In genomic region chr6:87913661-87914325, GRCm38 (mm10) we compare ENCODE assay signal across 8 mouse cellular contexts. TPM values are rescaled to one million over a fixed set of nuclear protein-coding genes. Genes with fewer than 3 reads are reported as not detected.
DNase-seq lines count a peak whose midpoint lies in the region; ATAC-seq and TF ChIP-seq lines count a peak whose summit lies in the region.

Gene Hmces (plus strand): TSS chr6:87913935.

- peak; percentile 83 for DNase-seq in G1E (ENCODE audit: low spot score)
- peak; percentile 74 for DNase-seq in forebrain, embryonic 14.5 days (ENCODE audit: low spot score)
- DNase-seq in heart, postnatal 25 days (ENCODE audit: low spot score), result peak; percentile 47
- DNase-seq in layer of hippocampus, adult 18-20 months (ENCODE audit: low spot score in 2 of 2), result peak; percentile 59
- DNase-seq in testis, postnatal 14 days (ENCODE audit: low spot score), result peak; percentile 83

- peak within 1 kb of the TSS; percentile 81 for H3K4me3 ChIP-seq in G1E (ENCODE audit: low read depth, low read length)
- peak within 1 kb of the TSS; percentile 79 for H3K4me3 ChIP-seq in forebrain, embryonic 14.5 days (ENCODE audit: low read depth, low read length)
- peak within 1 kb of the TSS; percentile 89 for H3K4me3 ChIP-seq in lung, embryonic 15.5 days
- peak within 1 kb of the TSS; percentile 68 for H3K4me3 ChIP-seq in olfactory bulb, adult 2 months (ENCODE audit: insufficient read depth, low read depth, low read length)

- intact Hi-C loops in heart, postnatal 25 days (cut with DNase I), result loop anchor here (5.0 to 10.0 kb wide), 6 partner anchors 69 to 601 kb away; partner anchors contain the start of genes H1fx and Sec61a1

- H3K9ac ChIP-seq in forebrain, embryonic 14.5 days (ENCODE audit: low read length), result peak within 1 kb of the TSS; percentile 92
- H3K9ac ChIP-seq in lung, embryonic 15.5 days, result peak within 1 kb of the TSS; percentile 91

- peak; percentile 52 for TF ChIP-seq POLR2A in olfactory bulb, adult 2 months (IDR thresholded peaks at IDR 0.05; ENCODE audit: insufficient read depth, low read depth, low read length)

- H3K27me3 ChIP-seq in G1E (ENCODE audit: insufficient read depth, low read length), result no peaks in the 10 kb centered on the region
- no peaks in the 10 kb centered on the region for H3K27me3 ChIP-seq in forebrain, embryonic 14.5 days (replicated peaks; ENCODE audit: control insufficient read depth, insufficient read depth, low read length)
- H3K27me3 ChIP-seq in lung, embryonic 15.5 days, result no peaks in the 10 kb centered on the region

- no peak for TF ChIP-seq CTCF in G1E (IDR thresholded peaks at IDR 0.05; ENCODE audit: low read depth, low read length)
- no peak for TF ChIP-seq CTCF in olfactory bulb, adult 2 months (IDR thresholded peaks at IDR 0.05; ENCODE audit: insufficient read depth, low read depth, low read length)

- peak; percentile 41 for ATAC-seq in G1E (ENCODE audit: extremely low read depth, insufficient number of reproducible peaks, low FRiP score, poor library complexity, severe bottlenecking)
- ATAC-seq in cerebellum, adult (ENCODE audit: insufficient number of reproducible peaks, low FRiP score, low TSS enrichment), result peak; percentile 85
- ATAC-seq in forebrain, embryonic 14.5 days, result peak; percentile 94
- ATAC-seq in lung, embryonic 15.5 days (ENCODE audit: borderline replicate concordance, extremely low read depth, low FRiP score, low TSS enrichment), result peak; percentile 90

- WGBS in forebrain, embryonic 14.5 days, result under 1% methylated on average over 62 of the region's 62 CpGs
- WGBS in lung, embryonic 15.5 days, result under 1% methylated on average over 61 of the region's 62 CpGs
- WGBS in olfactory bulb, adult 2 months, result under 1% methylated on average over 62 of the region's 62 CpGs

- peaks cover 41% of the 10 kb centered on the region for H3K4me1 ChIP-seq in G1E (ENCODE audit: insufficient read depth, low read depth, low read length)
- peaks cover 7% of the 10 kb centered on the region; the same call in 1 of the 2 replicates for H3K4me1 ChIP-seq in forebrain, embryonic 14.5 days (ENCODE audit: control insufficient read depth, insufficient read depth, low read length)
- H3K4me1 ChIP-seq in lung, embryonic 15.5 days, result peaks cover 12% of the 10 kb centered on the region
- peaks cover 14% of the 10 kb centered on the region for H3K4me1 ChIP-seq in olfactory bulb, adult 2 months (ENCODE audit: control insufficient read depth, insufficient read depth, low read length)

- peaks cover 80% of the 10 kb centered on the region for H3K36me3 ChIP-seq in G1E (replicated peaks)
- H3K36me3 ChIP-seq in forebrain, embryonic 14.5 days (ENCODE audit: control insufficient read depth, insufficient read depth, low read length), result peaks cover 70% of the 10 kb centered on the region
- H3K36me3 ChIP-seq in lung, embryonic 15.5 days, result peaks cover 70% of the 10 kb centered on the region

- H3K27ac ChIP-seq in forebrain, embryonic 14.5 days (ENCODE audit: low read depth, low read length), result peak within 1 kb of the TSS; percentile 78
- H3K27ac ChIP-seq in lung, embryonic 15.5 days, result peak within 1 kb of the TSS; percentile 92
- H3K27ac ChIP-seq in olfactory bulb, adult 2 months (ENCODE audit: insufficient read depth, low read depth, low read length), result peak within 1 kb of the TSS; percentile 34

- no peaks in the 10 kb centered on the region for H3K9me3 ChIP-seq in G1E (replicated peaks)
- no peaks in the 10 kb centered on the region for H3K9me3 ChIP-seq in forebrain, embryonic 14.5 days (replicated peaks; ENCODE audit: control insufficient read depth, low read length)
- no peaks in the 10 kb centered on the region for H3K9me3 ChIP-seq in lung, embryonic 15.5 days

- H3K4me2 ChIP-seq in forebrain, embryonic 14.5 days (ENCODE audit: low read length), result peak within 1 kb of the TSS; percentile 88
- H3K4me2 ChIP-seq in lung, embryonic 15.5 days, result peak within 1 kb of the TSS; percentile 85

RNA-seq across cellular contexts. Expression of gene Hmces, which starts in this region (rescaled TPM):
- total RNA-seq in G1E (2014; fragmentation: Nextera tagmentation) (19.8 and 32.3 TPM in 2 replicates), G1E (2017) (31.3 and 31.4 TPM in 2 replicates)
- 20.0 and 23.7 TPM in 2 replicates for polyA plus RNA-seq in G1E (2012)
- 56.0 and 58.2 TPM in 2 replicates for polyA plus RNA-seq in forebrain, embryonic 14.5 days (2014; fragmentation: Nextera tagmentation; extraction: Ambion mirVana)
- total RNA-seq in heart, postnatal 25 days (2021), result 10 to 100 TPM in 1 of 2 experiments, 1 to 10 TPM in 1; 8.5 to 10.3 TPM
- 10 to 100 TPM; 26.1 to 26.5 TPM for total RNA-seq in layer of hippocampus, adult 18-20 months (2021)
- polyA plus RNA-seq in lung, embryonic 15.5 days (2015; fragmentation: Nextera tagmentation; extraction: Ambion mirVana), result 55.2 and 57.7 TPM in 2 replicates
- not detected in 2 replicates for polyA plus RNA-seq in olfactory bulb, adult 2 months (2012; ENCODE audit: insufficient read depth, insufficient read length, low replicate concordance, missing spikeins)

Comparison
In these comparisons a context has a peak if more than half of its experiments do, and no peak if none do; other contexts are left out.
1. Peak in every context shown above with its lines: DNase-seq, ATAC-seq, H3K4me3 ChIP-seq and H3K27ac ChIP-seq.
2. ATAC-seq: peak in every context shown above with its lines; median percentile 94 in forebrain, embryonic 14.5 days; 90 in lung, embryonic 15.5 days; 85 in cerebellum, adult; 41 in G1E.
3. H3K27ac ChIP-seq: peak in every context shown above with its lines; median percentile 92 in lung, embryonic 15.5 days; 78 in forebrain, embryonic 14.5 days; 34 in olfactory bulb, adult 2 months.